Mouse (Mus musculus): ENCODE results near the gene Phactr3. TPM values are rescaled to one million over a fixed set of nuclear protein-coding genes. Genes with fewer than 3 reads are reported as not detected.
"Not testable (repeated sequence)": the region's sequence is repeated elsewhere in the genome, so short reads cannot be mapped to it uniquely, and the experiment has no call there.

Gene Phactr3
- polyA plus RNA-seq, 1 experiment, result not detected

GRCm38 (mm10) chr2:178339044-178339443 lies 220.3 kb downstream of the Phactr3 start:
- Histone ChIP-seq H3K4me1 (ENCODE audit: control insufficient read depth, insufficient read depth, low read length) (no peaks in the 10 kb centered on the region), H3K27ac (ENCODE audit: control insufficient read depth, insufficient read depth, low read depth, low read length, poor library complexity) (no peak overlapping the region), H3K4me3 (replicated peaks; ENCODE audit: control insufficient read depth, low read depth, low read length) (no peak overlapping the region)
- TF ChIP-seq CTCF (IDR thresholded peaks at IDR 0.05; ENCODE audit: control insufficient read depth, insufficient read depth, low read length), result no peak
- no peak for TF ChIP-seq POLR2A (IDR thresholded peaks at IDR 0.05; ENCODE audit: borderline replicate concordance, control insufficient read depth, low read depth, low read length)
- WGBS, result 1% methylated on average over 2 of the region's 2 CpGs

DNA sequence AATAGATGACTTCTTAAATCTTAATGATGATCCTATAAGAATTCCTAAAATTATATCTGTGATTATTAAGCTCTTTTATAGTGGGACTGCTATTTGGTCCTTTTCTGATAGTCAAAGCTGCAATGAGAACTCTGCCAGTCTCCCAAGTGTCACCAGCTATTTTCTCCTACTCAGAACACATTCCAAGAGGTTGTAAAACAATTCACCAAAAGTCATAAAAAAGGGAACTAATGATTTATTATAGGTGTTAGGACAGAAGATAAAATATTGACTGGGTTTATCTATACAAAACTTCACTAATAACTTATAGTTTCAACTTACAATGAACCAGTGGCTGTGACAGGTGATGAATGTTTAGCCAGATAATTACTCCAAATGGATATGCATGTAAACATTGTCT lies 223.3 kb downstream of the Phactr3 start:
- H3K27ac ChIP-seq (ENCODE audit: control insufficient read depth, insufficient read depth, low read depth, low read length, poor library complexity); H3K4me3 ChIP-seq (replicated peaks; ENCODE audit: control insufficient read depth, low read depth, low read length); H3K4me1 ChIP-seq (ENCODE audit: control insufficient read depth, insufficient read depth, low read length): not testable (repeated sequence)

GRCm38 (mm10) chr2:178342597-178342996 lies 223.8 kb downstream of the Phactr3 start:
- Histone ChIP-seq H3K4me1 (ENCODE audit: control insufficient read depth, insufficient read depth, low read length) (no peaks in the 10 kb centered on the region), H3K4me3 (replicated peaks; ENCODE audit: control insufficient read depth, low read depth, low read length) (no peak overlapping the region), H3K27ac (ENCODE audit: control insufficient read depth, insufficient read depth, low read depth, low read length, poor library complexity) (no peak overlapping the region)
- TF ChIP-seq CTCF (IDR thresholded peaks at IDR 0.05; ENCODE audit: control insufficient read depth, insufficient read depth, low read length) (no peak), POLR2A (IDR thresholded peaks at IDR 0.05; ENCODE audit: borderline replicate concordance, control insufficient read depth, low read depth, low read length) (no peak)
- WGBS, result 50% methylated on average over 4 of the region's 4 CpGs

Other genes with a start within 250 kb of the Phactr3 start
- gene Gm14327, start 221.9 kb upstream of the Phactr3 start, polyA plus RNA-seq (2011; ENCODE audit: insufficient read depth, insufficient read length, low replicate concordance, missing spikeins), result not detected in 2 replicates
- gene Zfp972, start 193.4 kb upstream of the Phactr3 start, polyA plus RNA-seq (2011; ENCODE audit: insufficient read depth, insufficient read length, low replicate concordance, missing spikeins), result not detected in 2 replicates
- 3.9 and 6.4 TPM in 2 replicates for gene Gm14326, start 161.7 kb upstream of the Phactr3 start, polyA plus RNA-seq (2011; ENCODE audit: insufficient read depth, insufficient read length, low replicate concordance, missing spikeins)
- gene Zfp971, start 95.7 kb upstream of the Phactr3 start, polyA plus RNA-seq (2011; ENCODE audit: insufficient read depth, insufficient read length, low replicate concordance, missing spikeins), result not detected in 2 replicates
- gene Zfp931, start 40.5 kb upstream of the Phactr3 start, polyA plus RNA-seq (2011; ENCODE audit: insufficient read depth, insufficient read length, low replicate concordance, missing spikeins), result 1.6 TPM in 1 of 2 replicates, not detected in the other